Mouse (Mus musculus) lung, postnatal 0 days (tissue): ENCODE results near the gene Unc80. TPM values are rescaled to one million over a fixed set of nuclear protein-coding genes. Genes with fewer than 3 reads are reported as not detected.

Source experiments
- ATAC-seq: fragments of 200-750 bp; cut with Nextera tagmentation; 2 replicates; pipeline ENCODE4 v1.8.0; 2017; ENCODE audit warnings: moderate library complexity
- DNase-seq: peaks from one replicate; pipeline ENCODE4 v3.0.0-alpha.2; 2016; ENCODE audit warnings: low spot score
- H3K27ac ChIP-seq: fragments of 300-500 bp; sonication (generic); 2 replicates; pipeline ENCODE4 v1.5.1; 2014; ENCODE audit warnings: antibody characterized with exemption, mild to moderate bottlenecking, low read length, mixed read lengths
- H3K27me3 ChIP-seq: fragments of 300-500 bp; sonication (generic); replicated peaks from 2 replicates; pipeline ENCODE4 v1.6.1; 2014; ENCODE audit warnings: low read length, mixed read lengths; ENCODE audit not compliant: insufficient read depth
- H3K36me3 ChIP-seq: fragments of 300-500 bp; sonication (generic); 2 replicates; pipeline ENCODE4 v1.6.1; 2014; ENCODE audit warnings: low read length, mixed read lengths; ENCODE audit not compliant: insufficient read depth
- H3K4me1 ChIP-seq: fragments of 300-500 bp; sonication (generic); 2 replicates; pipeline ENCODE4 v1.6.1; 2014; ENCODE audit warnings: antibody characterized with exemption, low read depth, low read length, mixed read lengths; ENCODE audit not compliant: insufficient read depth
- H3K4me2 ChIP-seq: fragments of 300-500 bp; sonication (generic); replicated peaks from 2 replicates; pipeline ENCODE4 v1.6.1; 2014; ENCODE audit warnings: low read depth, mild to moderate bottlenecking, low read length, moderate library complexity, mixed read lengths
- H3K4me3 ChIP-seq: fragments of 300-500 bp; sonication (generic); 2 replicates; pipeline ENCODE4 v1.5.1; 2014; ENCODE audit warnings: low read depth, low read length
- H3K9ac ChIP-seq: fragments of 300-500 bp; sonication (generic); replicated peaks from 2 replicates; pipeline ENCODE4 v1.6.1; 2014; ENCODE audit warnings: low read depth, mild to moderate bottlenecking
- H3K9me3 ChIP-seq: fragments of 300-500 bp; sonication (generic); 2 replicates; pipeline ENCODE4 v1.6.1; 2016; ENCODE audit warnings: low read length, mixed read lengths
- CTCF ChIP-seq: IDR thresholded peaks from 2 replicates; pipeline ENCODE4 v1.5.1; 2016; ENCODE audit warnings: antibody characterized with exemption, mild to moderate bottlenecking
- EP300 ChIP-seq: IDR thresholded peaks from 2 replicates; pipeline ENCODE4 v1.6.1; 2016; ENCODE audit warnings: antibody characterized with exemption, mild to moderate bottlenecking, control low read depth
- WGBS: fragments of 180-500 bp; shearing (Covaris S2); extraction: QIAGEN DNeasy Blood & Tissue Kit; methylation state at CpG from one replicate; pipeline ENCODE4 v1.1.7; 2014; 5-methylcytosine and 5-hydroxymethylcytosine counted together
- polyA plus RNA-seq: library from polyadenylated mRNA; unstranded; fragments of >200 nt; fragmentation: Nextera tagmentation; extraction: Ambion mirVana; gene quantifications from 2 replicates; pipeline ENCODE4 v1.2.1, GENCODE M21; 2015

Gene Unc80
- polyA plus RNA-seq, 1 experiment from 2014 or later = 0.67 TPM

GRCm38 (mm10) chr1:66493064-66493463 is 24.9 kb downstream of the Unc80 start:
- Histone ChIP-seq H3K27me3 (no peaks in the 10 kb centered on the region), H3K4me1 (no peaks in the 10 kb centered on the region), H3K9me3 (no peaks in the 10 kb centered on the region), H3K36me3 (no peaks in the 10 kb centered on the region), H3K4me2 (no peak overlapping the region), H3K9ac (no peak overlapping the region), H3K27ac (no peak overlapping the region), H3K4me3 (no peak overlapping the region)
- DNase-seq (no peak), ATAC-seq (no peak)
- WGBS = 74% methylated on average over 6 of the region's 6 CpGs
- TF ChIP-seq CTCF = no peak
- TF ChIP-seq EP300 = no peak

- WGBS = 60% methylated on average over 3 of the region's 3 CpGs
- Histone ChIP-seq H3K36me3 (no peaks in the 10 kb centered on the region), H3K4me1 (no peaks in the 10 kb centered on the region), H3K4me3 (no peak overlapping the region), H3K9me3 (no peaks in the 10 kb centered on the region), H3K27me3 (no peaks in the 10 kb centered on the region), H3K27ac (no peak overlapping the region), H3K4me2 (no peak overlapping the region), H3K9ac (no peak overlapping the region)
- no peak for TF ChIP-seq EP300
- TF ChIP-seq CTCF = no peak
- DNase-seq (no peak), ATAC-seq (no peak)
Measured at GRCm38 (mm10) chr1:66495310-66496012, 27.3 kb downstream of the Unc80 start.

DNA sequence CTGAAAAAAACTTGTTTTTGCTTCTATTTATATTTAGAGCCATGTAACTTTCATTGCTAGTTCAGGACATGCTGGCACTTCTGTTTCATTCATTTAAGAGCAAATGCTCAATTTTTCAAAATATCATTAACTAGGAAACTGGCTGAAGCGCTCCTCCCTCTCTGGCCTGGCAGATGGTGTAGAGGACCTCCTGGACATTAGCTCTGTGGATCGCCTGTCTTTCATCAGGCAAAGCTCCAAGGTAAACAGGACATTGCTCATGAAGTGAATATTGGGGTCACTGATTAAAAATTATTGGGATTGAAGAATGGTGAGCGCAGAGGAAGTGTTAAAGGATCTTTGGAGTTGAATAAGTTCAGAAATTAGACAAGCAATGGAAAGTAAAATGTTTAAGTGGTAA is 82.6 kb downstream of the Unc80 start:
- Histone ChIP-seq H3K27me3 (no peaks in the 10 kb centered on the region), H3K4me2 (no peak overlapping the region), H3K9ac (no peak overlapping the region), H3K9me3 (no peaks in the 10 kb centered on the region), H3K36me3 (no peaks in the 10 kb centered on the region), H3K4me3 (no peak overlapping the region), H3K27ac (no peak overlapping the region), H3K4me1 (no peaks in the 10 kb centered on the region)
- no peak for ATAC-seq
- DNase-seq = no peak
- TF ChIP-seq CTCF (no peak), EP300 (no peak)
- 80% methylated on average over 3 of the region's 3 CpGs for WGBS

- Histone ChIP-seq H3K9me3 (no peaks in the 10 kb centered on the region), H3K27me3 (no peaks in the 10 kb centered on the region), H3K27ac (no peak overlapping the region), H3K4me1 (no peaks in the 10 kb centered on the region), H3K36me3 (no peaks in the 10 kb centered on the region), H3K4me2 (no peak overlapping the region), H3K9ac (no peak overlapping the region), H3K4me3 (no peak overlapping the region)
- TF ChIP-seq EP300 = no peak
- no peak for TF ChIP-seq CTCF
- WGBS = 61% methylated on average over 5 of the region's 5 CpGs
- DNase-seq = no peak
- no peak for ATAC-seq
Measured at GRCm38 (mm10) chr1:66552396-66552966, 84.3 kb downstream of the Unc80 start.

- 91% methylated on average over 1 of the region's 1 CpGs for WGBS
- Histone ChIP-seq H3K4me1 (no peaks in the 10 kb centered on the region), H3K27ac (no peak overlapping the region), H3K27me3 (no peaks in the 10 kb centered on the region), H3K9me3 (no peaks in the 10 kb centered on the region), H3K9ac (no peak overlapping the region), H3K4me2 (no peak overlapping the region), H3K4me3 (no peak overlapping the region), H3K36me3 (no peaks in the 10 kb centered on the region)
- TF ChIP-seq EP300 (no peak), CTCF (no peak)
- no peak for ATAC-seq
- no peak for DNase-seq
Measured at GRCm38 (mm10) chr1:66561636-66562270, 93.6 kb downstream of the Unc80 start.

GRCm38 (mm10) chr1:66562332-66562731 is 94.2 kb downstream of the Unc80 start:
- H3K27ac ChIP-seq = no peak overlapping the region
- H3K9ac ChIP-seq = no peak overlapping the region
- H3K27me3 ChIP-seq = no peaks in the 10 kb centered on the region
- DNase-seq = no peak
- no peaks in the 10 kb centered on the region for H3K9me3 ChIP-seq
- TF ChIP-seq CTCF = no peak
- TF ChIP-seq EP300 = no peak
- no peaks in the 10 kb centered on the region for H3K4me1 ChIP-seq
- no peaks in the 10 kb centered on the region for H3K36me3 ChIP-seq
- ATAC-seq = no peak
- no peak overlapping the region for H3K4me3 ChIP-seq
- H3K4me2 ChIP-seq = no peak overlapping the region
- WGBS = 61% methylated on average over 2 of the region's 2 CpGs
